ENCODE assay signal across 9 mouse cellular contexts in genomic region chr5:112254282-112254806, GRCm38 (mm10). TPM values are rescaled to one million over a fixed set of nuclear protein-coding genes. Genes with fewer than 3 reads are reported as not detected.
DNase-seq lines count a peak whose midpoint lies in the region; ATAC-seq and TF ChIP-seq lines count a peak whose summit lies in the region.
"Had no signal": no experiment of that assay in that cellular context is flagged by ENCODE, and none has a peak within 500 bp of the region (broad histone marks: within the 10 kb centered on the region; RNA-seq: fewer than 3 reads in every experiment).

No protein-coding gene starts in this region.

- no peak overlapping the region for H3K9ac ChIP-seq in kidney, embryonic 14.5 days (ENCODE audit: low read depth, low read length)
- no peak overlapping the region for H3K9ac ChIP-seq in forebrain, embryonic 15.5 days (replicated peaks)

- H3K36me3 ChIP-seq in kidney, adult 2 months (ENCODE audit: control insufficient read depth, insufficient read depth, low read length) = no peaks in the 10 kb centered on the region
- H3K36me3 ChIP-seq in kidney, embryonic 14.5 days (ENCODE audit: control insufficient read depth, insufficient read depth, low read length) = no peaks in the 10 kb centered on the region
- no peaks in the 10 kb centered on the region for H3K36me3 ChIP-seq in forebrain, embryonic 15.5 days

- peak; percentile 52 for DNase-seq in kidney, adult 2 months
- peak; percentile 96 to 97 for DNase-seq in adrenal gland, adult (ENCODE audit: inconsistent age in 2 of 2, low spot score in 1 of 2)
- DNase-seq in heart, postnatal 4 days = peak; percentile 71
- DNase-seq in lung, postnatal 36 days = peak; percentile 21
- peak; percentile 73 for DNase-seq in testis, postnatal 14 days (ENCODE audit: low spot score)
- DNase-seq in thymus, adult 18-20 months = no peak

- H3K27me3 ChIP-seq in kidney, adult 2 months (replicated peaks; ENCODE audit: control insufficient read depth, insufficient read depth, low read length) = no peaks in the 10 kb centered on the region
- no peaks in the 10 kb centered on the region for H3K27me3 ChIP-seq in kidney, embryonic 14.5 days (ENCODE audit: control insufficient read depth, insufficient read depth, low read length)
- no peaks in the 10 kb centered on the region for H3K27me3 ChIP-seq in forebrain, embryonic 15.5 days

- no peak overlapping the region for H3K4me2 ChIP-seq in kidney, embryonic 14.5 days (replicated peaks; ENCODE audit: low read depth, low read length)
- no peak overlapping the region for H3K4me2 ChIP-seq in forebrain, embryonic 15.5 days (replicated peaks)

- WGBS in kidney, adult 2 months = 53% methylated on average over 7 of the region's 7 CpGs
- 84% methylated on average over 7 of the region's 7 CpGs for WGBS in kidney, embryonic 14.5 days
- 42% methylated on average over 7 of the region's 7 CpGs for WGBS in forebrain, embryonic 15.5 days

- no peaks in the 10 kb centered on the region for H3K9me3 ChIP-seq in kidney, embryonic 14.5 days (ENCODE audit: control insufficient read depth, low read length)
- H3K9me3 ChIP-seq in forebrain, embryonic 15.5 days = no peaks in the 10 kb centered on the region

- no peak overlapping the region for H3K4me3 ChIP-seq in kidney, adult 2 months (ENCODE audit: insufficient read depth, low read depth, low read length)
- H3K4me3 ChIP-seq in kidney, embryonic 14.5 days (ENCODE audit: low read length) = no peak overlapping the region
- H3K4me3 ChIP-seq in forebrain, embryonic 15.5 days = no peak overlapping the region

- no peak for TF ChIP-seq POLR2A in kidney, adult 2 months (IDR thresholded peaks at IDR 0.05; ENCODE audit: low read depth, low read length)

- no peak for TF ChIP-seq CTCF in kidney, adult 2 months (conservative IDR thresholded peaks at IDR 0.05; ENCODE audit: insufficient read depth, insufficient read length, low read depth, low read length)

- no peak overlapping the region for H3K27ac ChIP-seq in kidney, adult 2 months (ENCODE audit: insufficient read depth, low read depth, low read length)
- H3K27ac ChIP-seq in kidney, embryonic 14.5 days (ENCODE audit: low read depth, low read length) = no peak overlapping the region
- H3K27ac ChIP-seq in forebrain, embryonic 15.5 days (replicated peaks) = 0 out of 2 replicates have a peak overlapping the region, but pooled peaks have one; percentile 14

- H3K4me1 ChIP-seq in kidney, adult 2 months (ENCODE audit: control insufficient read depth, insufficient read depth, low read length) = 0 out of 2 replicates have a peak, but pooled peaks cover 4% of the 10 kb centered on the region
- H3K4me1 ChIP-seq in kidney, embryonic 14.5 days (ENCODE audit: control insufficient read depth, insufficient read depth, low read length) = peaks cover 14% of the 10 kb centered on the region; the same call in 1 of the 2 replicates
- peaks cover 21% of the 10 kb centered on the region for H3K4me1 ChIP-seq in forebrain, embryonic 15.5 days

- no peak for ATAC-seq in kidney, embryonic 14.5 days (ENCODE audit: low FRiP score, low TSS enrichment)
- ATAC-seq in forebrain, embryonic 15.5 days (replicated peaks) = peak; percentile 43; the same call in 1 of the 2 replicates

RNA-seq across cellular contexts. Expression of gene Crybb1, which starts 1.3 kb away (rescaled TPM):
- polyA plus RNA-seq in kidney, adult 2 months (2012; rRNA removed) = 0.14 TPM in 1 of 2 replicates, not detected in the other
- polyA plus RNA-seq in kidney, embryonic 14.5 days (2014; fragmentation: Nextera tagmentation; extraction: Ambion mirVana) = 0.83 and 1.0 TPM in 2 replicates
- polyA plus RNA-seq in forebrain, embryonic 15.5 days (2015; fragmentation: Nextera tagmentation; extraction: Ambion mirVana) = 5.4 and 5.5 TPM in 2 replicates
- not detected for total RNA-seq in heart, postnatal 4 days (2021)
- total RNA-seq: neutrophil, adult 5-6 weeks had no signal

RNA-seq across cellular contexts. Expression of gene Cryba4, which starts 2.0 kb away (rescaled TPM):
- 0.35 TPM in 1 of 2 replicates, not detected in the other for polyA plus RNA-seq in kidney, adult 2 months (2012; rRNA removed)
- 0.83 and 1.4 TPM in 2 replicates for polyA plus RNA-seq in kidney, embryonic 14.5 days (2014; fragmentation: Nextera tagmentation; extraction: Ambion mirVana)
- polyA plus RNA-seq in forebrain, embryonic 15.5 days (2015; fragmentation: Nextera tagmentation; extraction: Ambion mirVana) = 1.6 and 1.8 TPM in 2 replicates
- total RNA-seq in heart, postnatal 4 days (2021) = 1 to 10 TPM; 1.7 to 2.3 TPM

RNA-seq across cellular contexts. Expression of gene Tpst2, which starts 22.1 kb away (rescaled TPM):
- 37.6 and 42.0 TPM in 2 replicates for polyA plus RNA-seq in kidney, adult 2 months (2012; rRNA removed)
- polyA plus RNA-seq in kidney, embryonic 14.5 days (2014; fragmentation: Nextera tagmentation; extraction: Ambion mirVana) = 39.9 and 50.3 TPM in 2 replicates
- polyA plus RNA-seq in forebrain, embryonic 15.5 days (2015; fragmentation: Nextera tagmentation; extraction: Ambion mirVana) = 28.8 and 29.5 TPM in 2 replicates
- total RNA-seq in heart, postnatal 4 days (2021) = 10 to 100 TPM; 44.4 to 45.6 TPM

Comparison
In these comparisons a context has a peak if more than half of its experiments do, and no peak if none do; other contexts are left out.
1. DNase-seq: peak in kidney, adult 2 months (single experiment), adrenal gland, adult (2 of 2), heart, postnatal 4 days (single experiment), lung, postnatal 36 days (single experiment) and testis, postnatal 14 days (single experiment); none in thymus, adult 18-20 months (0 of 2).